Mouse (Mus musculus) MEL (cell line): Measurements from ENCODE around the gene Actr10. TPM values are rescaled to one million over a fixed set of nuclear protein-coding genes. Genes with fewer than 3 reads are reported as not detected.

Source experiments
- DNase-seq: peaks from one replicate; pipeline ENCODE4 v3.0.0; 2011; ENCODE audit warnings: low read depth, low spot score
- H3K27ac ChIP-seq: 2 replicates; pipeline ENCODE4 v1.5.1; 2012; ENCODE audit warnings: low read depth, mild to moderate bottlenecking, control low read depth, low read length, moderate library complexity; ENCODE audit not compliant: control insufficient read depth
- H3K27me3 ChIP-seq, 2 experiments: fragments of 150-350 bp in 1 of 2; sonication (generic) in 1 of 2; 2 replicates each; pipeline ENCODE4 v1.6.1; 2012; ENCODE audit warnings: low read length in 2 of 2, mild to moderate bottlenecking in 2 of 2, improper control_type of control experiment in 1 of 2, moderate library complexity in 1 of 2; ENCODE audit not compliant: insufficient read depth in 2 of 2, control insufficient read depth in 1 of 2
- H3K36me3 ChIP-seq, 2 experiments: 2 replicates each; pipeline ENCODE4 v1.6.1; 2012 to 2014; ENCODE audit warnings: low read length in 2 of 2, improper control_type of control experiment in 1 of 2, inconsistent platforms in 1 of 2, mild to moderate bottlenecking in 1 of 2; ENCODE audit not compliant: insufficient read depth in 2 of 2, control insufficient read depth in 1 of 2
- H3K4me1 ChIP-seq, 2 experiments: fragments of 150-350 bp in 1 of 2; sonication (generic) in 1 of 2; 2 replicates each; pipeline ENCODE4 v1.6.1; 2012; ENCODE audit warnings: low read length in 2 of 2, improper control_type of control experiment in 1 of 2, mild to moderate bottlenecking in 1 of 2; ENCODE audit not compliant: insufficient read depth in 2 of 2, control insufficient read depth in 1 of 2
- H3K4me3 ChIP-seq, 2 experiments: fragments of 150-350 bp in 1 of 2; sonication (generic) in 1 of 2; 2 replicates each; pipeline ENCODE4 v1.5.1; 2012; ENCODE audit warnings: low read depth in 2 of 2, low read length in 2 of 2, mild to moderate bottlenecking in 2 of 2, moderate library complexity in 2 of 2, control low read depth in 1 of 2, improper control_type of control experiment in 1 of 2; ENCODE audit not compliant: control insufficient read depth in 1 of 2, insufficient read depth in 1 of 2
- H3K79me2 ChIP-seq: 2 replicates; pipeline ENCODE4 v1.6.1; 2012; ENCODE audit warnings: mild to moderate bottlenecking, low read length, moderate library complexity; ENCODE audit not compliant: control insufficient read depth, poor library complexity, insufficient read depth
- H3K9ac ChIP-seq: 2 replicates; pipeline ENCODE4 v1.6.1; 2012; ENCODE audit warnings: low read depth, mild to moderate bottlenecking, control low read depth, low read length, moderate library complexity; ENCODE audit not compliant: control insufficient read depth, poor library complexity, severe bottlenecking
- H3K9me3 ChIP-seq: fragments of 150-350 bp; sonication (generic); replicated peaks from 2 replicates; pipeline ENCODE4 v1.6.1; 2012; ENCODE audit warnings: mild to moderate bottlenecking, low read length, improper control_type of control experiment, moderate library complexity; ENCODE audit not compliant: insufficient read depth
- BHLHE40 ChIP-seq: IDR thresholded peaks from 2 replicates; pipeline ENCODE4 v1.6.1; 2012; ENCODE audit warnings: low read depth, mild to moderate bottlenecking, inconsistent platforms, low read length, improper control_type of control experiment, borderline replicate concordance
- CHD1 ChIP-seq: IDR thresholded peaks from 2 replicates; pipeline ENCODE4 v1.6.1; 2012; ENCODE audit warnings: low read depth, mild to moderate bottlenecking, inconsistent platforms, low read length, improper control_type of control experiment
- CHD2 ChIP-seq: IDR thresholded peaks from 2 replicates; pipeline ENCODE4 v1.6.1; 2011; ENCODE audit warnings: low read length, improper control_type of control experiment
- ELF1 ChIP-seq: IDR thresholded peaks from 2 replicates; pipeline ENCODE4 v1.6.1; 2014; ENCODE audit warnings: low read depth, mild to moderate bottlenecking, inconsistent platforms, low read length, improper control_type of control experiment, moderate library complexity
- HCFC1 ChIP-seq: IDR thresholded peaks from 2 replicates; pipeline ENCODE4 v1.6.1; 2012; ENCODE audit warnings: low read depth, mild to moderate bottlenecking, inconsistent platforms, low read length, improper control_type of control experiment, moderate library complexity
- JUND ChIP-seq: IDR thresholded peaks from 2 replicates; pipeline ENCODE4 v1.6.1; 2011; ENCODE audit warnings: low read depth, mild to moderate bottlenecking, improper control_type of control experiment, low read length
- KAT2A ChIP-seq: conservative IDR thresholded peaks from 2 replicates; pipeline ENCODE4 v1.6.1; 2012; ENCODE audit warnings: low read depth, low read length, improper control_type of control experiment, inconsistent platforms
- MAX ChIP-seq: IDR thresholded peaks from 2 replicates; pipeline ENCODE4 v1.6.1; 2011; ENCODE audit warnings: low read length, improper control_type of control experiment
- MXI1 ChIP-seq: IDR thresholded peaks from 2 replicates; pipeline ENCODE4 v1.6.1; 2011; ENCODE audit warnings: mild to moderate bottlenecking, low read depth, low read length, improper control_type of control experiment
- MYB ChIP-seq: IDR thresholded peaks from 2 replicates; pipeline ENCODE4 v1.6.1; 2011; ENCODE audit warnings: mild to moderate bottlenecking, low read depth, low read length, improper control_type of control experiment
- MYC ChIP-seq: IDR thresholded peaks from 2 replicates; pipeline ENCODE4 v1.6.1; 2011; ENCODE audit warnings: low read depth, mild to moderate bottlenecking, low read length, improper control_type of control experiment, moderate library complexity
- NELFE ChIP-seq: IDR thresholded peaks from 2 replicates; pipeline ENCODE4 v1.6.1; 2011; ENCODE audit warnings: low read depth, low read length, improper control_type of control experiment
- NRF1 ChIP-seq: IDR thresholded peaks from 2 replicates; pipeline ENCODE4 v1.6.1; 2014; ENCODE audit warnings: low read depth, mild to moderate bottlenecking, inconsistent platforms, low read length, improper control_type of control experiment, moderate library complexity; ENCODE audit not compliant: poor library complexity, insufficient read depth, severe bottlenecking
- POLR2A ChIP-seq, 2 experiments: IDR thresholded peaks; 2 replicates each; pipeline ENCODE4 v1.6.1; 2011 to 2012; ENCODE audit warnings: low read length in 2 of 2, mild to moderate bottlenecking in 2 of 2, control low read depth in 1 of 2, improper control_type of control experiment in 1 of 2, low read depth in 1 of 2, moderate library complexity in 1 of 2; ENCODE audit not compliant: control insufficient read depth in 1 of 2, insufficient read depth in 1 of 2, poor library complexity in 1 of 2
- POLR2AphosphoS2 ChIP-seq: IDR thresholded peaks from 2 replicates; pipeline ENCODE4 v1.6.1; 2011; ENCODE audit warnings: low read length, improper control_type of control experiment
- RAD21 ChIP-seq: IDR thresholded peaks from 2 replicates; pipeline ENCODE4 v1.6.1; 2011; ENCODE audit warnings: mild to moderate bottlenecking, low read depth, low read length, improper control_type of control experiment
- RCOR1 ChIP-seq: IDR thresholded peaks from 2 replicates; pipeline ENCODE4 v1.6.1; 2012; ENCODE audit warnings: low read depth, mild to moderate bottlenecking, inconsistent platforms, low read length, improper control_type of control experiment
- TAL1 ChIP-seq: IDR thresholded peaks from 2 replicates; pipeline ENCODE4 v1.6.1; 2012; ENCODE audit warnings: mild to moderate bottlenecking, inconsistent platforms, low read length, moderate library complexity, mixed read lengths
- TBP ChIP-seq: IDR thresholded peaks from 2 replicates; pipeline ENCODE4 v1.8.0; 2011; ENCODE audit warnings: low read depth, low read length, improper control_type of control experiment
- TCF12 ChIP-seq: IDR thresholded peaks from 2 replicates; pipeline ENCODE4 v1.6.1; 2014; ENCODE audit warnings: low read depth, mild to moderate bottlenecking, inconsistent platforms, low read length, improper control_type of control experiment, moderate library complexity
- USF1 ChIP-seq: IDR thresholded peaks from 2 replicates; pipeline ENCODE4 v1.6.1; 2014; ENCODE audit warnings: low read depth, mild to moderate bottlenecking, inconsistent platforms, low read length, improper control_type of control experiment, moderate library complexity
- USF2 ChIP-seq, 2 experiments: IDR thresholded peaks; 2 replicates each; pipeline ENCODE4 v1.6.1; 2011 to 2012; ENCODE audit warnings: improper control_type of control experiment in 2 of 2, low read length in 2 of 2, borderline replicate concordance in 1 of 2, inconsistent platforms in 1 of 2, low read depth in 1 of 2, mild to moderate bottlenecking in 1 of 2; ENCODE audit not compliant: insufficient read depth in 1 of 2
- ZC3H11A ChIP-seq: IDR thresholded peaks from 2 replicates; pipeline ENCODE4 v1.6.1; 2012; ENCODE audit warnings: low read depth, mild to moderate bottlenecking, inconsistent platforms, low read length, improper control_type of control experiment
- ZMIZ1 ChIP-seq: IDR thresholded peaks from 2 replicates; pipeline ENCODE4 v1.6.1; 2012; ENCODE audit warnings: low read depth, mild to moderate bottlenecking, inconsistent platforms, low read length, improper control_type of control experiment, moderate library complexity
- polyA plus RNA-seq, 2 experiments: library from polyadenylated mRNA; stranded (reverse) in 1 of 2; unstranded in 1 of 2; fragments of >175 nt in 1 of 2; fragments of >200 nt in 1 of 2; gene quantifications; 2 replicates each; pipeline versions ENCODE4 v1.2.1 to v1.2.4; 2012; ENCODE audit warnings: low replicate concordance in 2 of 2, low read depth in 1 of 2; ENCODE audit not compliant: insufficient read length in 2 of 2, insufficient read depth in 1 of 2, missing spikeins in 1 of 2
- total RNA-seq: library from RNA; depleted of rRNA; stranded (reverse); fragments of 300-350 nt; gene quantifications from 2 replicates; pipeline ENCODE4 v1.2.3, GENCODE M21; 2012

Gene Actr10
- total and polyA plus RNA-seq, 3 experiments, result 78.7 to 109 TPM; not detected in 1

DNA sequence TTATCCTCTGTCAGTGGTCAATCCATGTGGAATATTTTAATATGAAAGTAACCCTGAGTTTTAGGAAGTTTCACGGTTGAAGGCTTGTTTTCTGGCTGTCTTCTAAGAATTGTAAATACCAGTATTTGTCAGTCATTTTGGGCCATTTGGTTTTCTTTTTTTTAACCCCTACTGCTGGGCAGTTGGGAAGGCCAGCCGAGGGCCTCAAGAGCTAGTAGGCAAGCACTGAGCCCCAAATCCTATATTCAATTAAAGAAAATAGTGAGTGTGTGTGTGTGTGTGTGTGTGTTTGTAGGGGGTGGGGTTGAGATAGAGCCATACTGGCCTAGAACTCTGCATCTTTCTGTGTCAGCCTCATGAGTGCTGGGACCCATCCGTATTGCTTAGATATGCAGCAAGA is 38.2 kb downstream of the Actr10 start:
- Histone ChIP-seq H3K79me2 (peaks cover 59% of the 10 kb centered on the region), H3K4me3 (peak overlapping the region; percentile 96 to 99), H3K4me1 (peaks cover 0 to 12% of the 10 kb centered on the region in 2 experiments; a peak in 3 of 4 replicates), H3K27ac (no peak overlapping the region), H3K27me3 (no peaks in the 10 kb centered on the region), H3K9ac (peak overlapping the region; percentile 97), H3K9me3 (no peaks in the 10 kb centered on the region), H3K36me3 (peaks cover 15 to 19% of the 10 kb centered on the region in 2 experiments)
- no peak for DNase-seq
- TF ChIP-seq ELF1, result no peak
- TF ChIP-seq BHLHE40, result no peak
- TF ChIP-seq MXI1, result no peak
- no peak for TF ChIP-seq JUND
- TF ChIP-seq POLR2AphosphoS2, result no peak
- no peak for TF ChIP-seq TBP
- TF ChIP-seq NELFE, result no peak
- TF ChIP-seq ZMIZ1, result no peak
- no peak for TF ChIP-seq RCOR1
- TF ChIP-seq USF2 (IDR thresholded peaks at IDR 0.05; ENCODE audit: borderline replicate concordance in 1 of 2, insufficient read depth in 1 of 2, low read depth in 1 of 2, low read length in 2 of 2), result no peak
- no peak for TF ChIP-seq MYC
- TF ChIP-seq CHD1, result no peak
- no peak for TF ChIP-seq NRF1
- no peak for TF ChIP-seq MYB
- TF ChIP-seq HCFC1, result no peak
- no peak for TF ChIP-seq RAD21
- no peak for TF ChIP-seq CHD2
- no peak for TF ChIP-seq MAX

- H3K27ac ChIP-seq, result no peak overlapping the region
- peaks cover 67% of the 10 kb centered on the region for H3K79me2 ChIP-seq
- TF ChIP-seq TCF12, result no peak
- TF ChIP-seq MYC, result no peak
- no peak for TF ChIP-seq KAT2A
- no peak for TF ChIP-seq MYB
- TF ChIP-seq BHLHE40, result no peak
- no peak for TF ChIP-seq ZC3H11A
- no peak for TF ChIP-seq POLR2A (IDR thresholded peaks at IDR 0.05; ENCODE audit: control insufficient read depth in 1 of 2, insufficient read depth in 1 of 2, low read depth in 1 of 2, low read length in 2 of 2, poor library complexity in 1 of 2)
- no peak for TF ChIP-seq NRF1
- no peak for TF ChIP-seq USF1
- TF ChIP-seq MAX, result no peak
- no peak for TF ChIP-seq TAL1
- TF ChIP-seq, all 39 proteins: peak for 0
- DNase-seq, result no peak
- Histone ChIP-seq H3K4me3 (no peak overlapping the region), H3K27me3 (no peaks in the 10 kb centered on the region), H3K4me1 (peaks cover 0 to 12% of the 10 kb centered on the region in 2 experiments; a peak in 3 of 4 replicates), H3K36me3 (peaks cover 15 to 40% of the 10 kb centered on the region in 2 experiments), H3K9ac (no peak overlapping the region), H3K9me3 (no peaks in the 10 kb centered on the region)
Measured at GRCm38 (mm10) chr12:70978345-70978744, 40.7 kb downstream of the Actr10 start.
